Mouse (Mus musculus) MEL (cell line): ENCODE results near the gene Aldh6a1.

ENCODE experiments used
- EP300 ChIP-seq, 2 experiments: IDR thresholded peaks; 2 replicates each; pipeline ENCODE4 v1.6.1; 2011; ENCODE audit warnings: improper control_type of control experiment in 2 of 2, low read length in 2 of 2, low read depth in 1 of 2, mild to moderate bottlenecking in 1 of 2
- KAT2A ChIP-seq: conservative IDR thresholded peaks from 2 replicates; pipeline ENCODE4 v1.6.1; 2012; ENCODE audit warnings: low read depth, low read length, improper control_type of control experiment, inconsistent platforms
- POLR2A ChIP-seq, 2 experiments: IDR thresholded peaks; 2 replicates each; pipeline ENCODE4 v1.6.1; 2011 to 2012; ENCODE audit warnings: low read length in 2 of 2, mild to moderate bottlenecking in 2 of 2, control low read depth in 1 of 2, improper control_type of control experiment in 1 of 2, low read depth in 1 of 2, moderate library complexity in 1 of 2; ENCODE audit not compliant: control insufficient read depth in 1 of 2, insufficient read depth in 1 of 2, poor library complexity in 1 of 2

DNA sequence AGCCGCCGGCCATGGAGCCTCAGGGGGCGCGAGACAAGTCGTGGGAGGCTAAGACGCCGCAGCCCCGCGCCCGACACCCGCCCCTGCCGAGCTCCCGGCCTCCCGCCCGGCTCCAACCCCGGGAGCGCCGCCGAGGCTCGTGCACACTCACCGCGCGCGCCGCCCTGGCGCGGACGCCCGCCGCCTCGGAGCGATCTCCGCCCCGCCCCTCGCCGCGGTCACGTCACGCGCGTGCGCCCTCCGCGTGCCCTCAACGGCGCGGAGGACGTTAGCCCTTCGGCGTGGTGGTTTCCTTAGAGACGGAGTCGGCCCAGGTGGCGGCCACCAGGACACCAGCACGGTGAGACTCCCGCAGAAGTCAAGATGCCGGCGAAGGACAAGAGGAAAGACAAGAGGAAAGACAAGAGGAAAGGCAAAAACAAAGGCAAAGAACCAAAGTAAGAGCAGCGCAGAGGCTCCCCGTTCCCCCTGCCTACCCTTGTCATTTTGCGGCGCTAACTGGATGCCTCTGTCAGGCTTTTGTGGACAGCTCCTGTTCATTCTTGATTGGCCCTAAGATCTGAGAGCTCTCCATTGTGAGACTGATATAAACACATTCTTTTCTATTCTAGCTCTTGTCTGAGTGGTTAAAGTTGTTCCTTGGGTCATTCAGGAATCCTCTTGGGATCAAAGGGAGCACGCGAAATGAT lies 41.8 kb downstream of the Aldh6a1 start, which contains the start of the genes Entpd5 and Bbof1:
- TF ChIP-seq EP300 (IDR thresholded peaks at IDR 0.05; ENCODE audit: low read depth in 1 of 2, low read length in 2 of 2) (no peak), KAT2A (no peak), POLR2A (IDR thresholded peaks at IDR 0.05; ENCODE audit: control insufficient read depth in 1 of 2, insufficient read depth in 1 of 2, low read depth in 1 of 2, low read length in 2 of 2, poor library complexity in 1 of 2) (peak; percentile 73 to 77; a peak in 3 of 4 replicates)
